Mouse (Mus musculus) duodenum, adult 2 months (tissue): ENCODE measurements around the gene Snx25. TPM values are rescaled to one million over a fixed set of nuclear protein-coding genes. Genes with fewer than 3 reads are reported as not detected.

Experiments used
- polyA plus RNA-seq: library from polyadenylated mRNA; depleted of rRNA; stranded (reverse); fragments of >200 nt; gene quantifications from 2 replicates; pipeline ENCODE4 v1.2.3, GENCODE M21; 2012; ENCODE audit warnings: low replicate concordance; rRNA removed

Gene Snx25
- 4.5 and 8.5 TPM in 2 replicates for polyA plus RNA-seq

DNA sequence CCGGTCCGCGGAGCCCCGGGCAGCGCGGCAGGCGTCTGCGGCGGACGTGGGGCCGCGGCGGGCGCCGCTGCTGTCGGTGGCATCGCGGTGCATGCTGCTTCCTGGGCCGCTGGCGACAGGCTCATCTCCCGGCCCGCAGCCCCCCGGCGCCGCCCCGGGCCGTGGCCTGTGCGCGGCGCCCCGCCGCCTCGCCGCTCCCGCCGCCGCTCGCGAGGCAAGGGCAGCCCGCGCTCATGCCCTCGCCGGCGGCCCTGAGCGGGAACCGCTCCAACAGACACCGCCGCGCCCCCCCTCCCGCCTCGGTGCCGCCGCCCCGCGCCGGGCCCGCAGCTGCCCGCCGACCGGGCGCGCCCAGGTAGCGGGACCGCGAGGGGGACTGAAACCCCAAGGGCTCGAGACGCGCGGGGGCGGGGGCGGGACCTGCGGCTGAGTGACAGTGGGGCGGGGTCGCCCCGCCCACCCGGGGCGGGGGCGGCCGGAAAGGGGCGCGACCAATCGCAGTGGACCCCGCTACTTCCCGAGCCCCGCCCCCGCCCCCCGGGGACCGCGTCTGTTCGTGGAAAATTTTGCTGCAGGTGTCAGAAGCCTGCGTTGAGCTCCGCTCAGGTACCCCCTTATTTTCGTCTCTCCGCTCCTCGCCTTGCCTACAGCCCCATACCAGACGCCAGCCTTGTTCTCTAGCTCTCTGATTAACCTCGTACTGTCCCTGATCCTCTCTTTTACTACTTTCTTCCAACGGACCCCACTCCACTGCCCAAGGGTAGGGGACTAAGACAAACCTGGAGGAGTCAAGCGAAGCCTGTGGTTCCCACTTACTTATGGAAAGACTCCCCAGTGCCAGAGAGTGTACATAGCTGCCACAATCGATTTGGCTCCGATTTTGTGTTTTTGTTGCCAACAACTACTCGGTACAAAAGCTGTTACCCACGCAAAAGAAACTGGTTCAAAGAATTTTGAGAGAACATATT lies at the start of gene Snx25:
Gene Snx25 (minus strand): TSS at position 96 of the 968 bp plus-strand sequence.

DNA sequence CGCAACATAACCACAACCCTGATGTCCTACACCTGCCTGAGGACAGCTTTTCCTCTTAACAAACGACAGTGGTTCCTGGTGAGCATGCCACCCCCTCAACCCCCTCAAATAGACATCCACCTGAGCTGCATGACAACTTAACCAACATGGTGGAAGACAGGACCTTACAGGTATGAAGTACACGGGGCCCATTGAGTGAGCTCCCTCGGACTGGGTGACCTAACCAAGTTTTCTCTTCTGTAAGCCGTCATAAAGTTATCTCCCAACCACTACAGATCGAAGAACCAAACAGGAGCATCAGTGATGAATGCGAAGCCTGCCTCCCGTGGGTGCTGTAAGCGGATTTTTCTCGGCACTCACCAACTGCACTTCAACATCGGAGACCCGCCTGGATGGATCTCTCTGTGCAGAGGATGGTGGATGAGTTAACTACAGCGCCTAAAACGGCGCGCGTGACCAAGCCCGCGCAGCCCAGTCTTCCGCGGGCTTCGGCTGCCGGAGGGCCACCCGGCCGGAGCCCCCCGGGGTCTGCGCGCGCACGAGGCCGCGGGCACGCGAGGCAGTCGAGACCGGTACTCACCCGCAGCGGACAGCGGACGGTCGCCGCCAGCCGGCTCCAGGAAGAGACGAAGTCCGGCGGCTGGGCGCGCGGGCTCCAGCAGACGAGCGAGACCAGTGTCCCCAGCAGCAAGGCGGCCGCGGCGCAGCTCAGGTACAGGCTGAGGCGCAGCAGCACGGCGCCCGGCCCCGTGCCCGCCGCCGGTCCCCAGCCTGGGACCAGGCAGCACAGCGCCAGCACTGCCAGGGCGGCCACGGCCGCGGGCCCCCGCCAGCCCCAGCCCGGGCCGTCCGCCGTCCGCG lies 527 bp downstream of the Snx25 start, which contains the start of gene Cfap97:
Gene Cfap97 (plus strand): TSS at position 570 of the 861 bp plus-strand sequence.

GRCm38 (mm10) chr8:46005596-46005995 lies 146.4 kb downstream of the Snx25 start, which contains the start of gene Ankrd37:
Ankrd37 (minus strand) TSS chr8:46005707.

DNA sequence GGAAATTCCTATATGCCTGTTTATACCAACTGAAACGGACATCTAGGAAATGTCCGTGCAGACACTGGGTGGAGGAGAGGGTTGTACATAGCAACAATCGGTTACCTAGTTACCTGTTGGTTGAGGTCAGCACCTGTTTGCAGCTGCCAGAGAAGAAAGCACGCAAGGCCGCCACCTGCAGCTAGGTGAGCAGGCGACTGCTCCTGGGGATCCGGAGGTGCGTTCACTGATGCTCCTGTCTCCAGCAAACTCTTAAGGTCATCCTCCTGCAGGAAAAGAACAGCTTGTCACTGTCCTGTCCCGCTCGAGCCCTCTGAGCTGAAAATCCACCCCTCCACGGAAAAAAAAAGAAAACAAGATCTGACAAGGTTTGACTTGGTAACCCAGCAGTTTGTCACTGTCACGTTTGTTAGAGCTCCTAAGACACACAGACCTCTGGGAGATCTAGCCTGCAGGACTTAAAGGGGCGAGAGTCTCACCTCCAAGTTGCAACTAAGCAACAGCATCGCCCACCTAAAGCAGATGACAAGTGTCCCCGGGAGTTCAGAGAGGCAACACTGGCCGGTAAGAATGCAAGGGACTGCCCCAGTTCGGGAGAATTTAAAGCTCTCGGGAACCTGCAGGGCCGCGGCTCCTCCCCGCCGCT lies 152.7 kb downstream of the Snx25 start, which contains the start of gene Lrp2bp:
Gene Lrp2bp (plus strand): TSS at position 166 of the 646 bp plus-strand sequence.

Other genes starting within 250 kb of the Snx25 start
- 0.05 TPM in 1 of 2 replicates, not detected in the other for gene Ccdc110, start 217.5 kb downstream of the Snx25 start, polyA plus RNA-seq
- gene 1700029J07Rik, start 176.9 kb downstream of the Snx25 start, polyA plus RNA-seq: 0.06 TPM in 1 of 2 replicates, not detected in the other
- 3.1 and 4.7 TPM in 2 replicates for gene Ufsp2, start 176.6 kb downstream of the Snx25 start, polyA plus RNA-seq
- 0.06 TPM in 1 of 2 replicates, not detected in the other for gene Lrp2bp, start 152.9 kb downstream of the Snx25 start, polyA plus RNA-seq
- gene Ankrd37, start 146.5 kb downstream of the Snx25 start, polyA plus RNA-seq: 6.0 and 7.7 TPM in 2 replicates
- gene Cfap97, start 388 bp downstream of the Snx25 start, polyA plus RNA-seq: 0.65 and 0.70 TPM in 2 replicates
- 71.3 and 78.1 TPM in 2 replicates for gene Slc25a4, start 59.1 kb upstream of the Snx25 start, polyA plus RNA-seq
- not detected in 2 replicates for gene Helt, start 142.5 kb upstream of the Snx25 start, polyA plus RNA-seq